Mouse (Mus musculus) 3134 (cell line): ENCODE measurements at regions not wholly inside any gene's neighbourhood (a gene's known extent, or its start where the extent isn't known, plus 50 kb on each side); places are given as distances from the start of the nearest gene placed in this dataset.
"Not testable (repeated sequence)": the region's sequence is repeated elsewhere in the genome, so short reads cannot be mapped to it uniquely, and the experiment has no call there.

ENCODE experiments used
- DNase-seq: peaks from one replicate; pipeline ENCODE4 v3.0.0-alpha.2; 2011; ENCODE audit warnings: low spot score; ENCODE audit not compliant: insufficient read length; ENCODE audit errors: extremely low read depth

- DNase-seq: no peak
Observed at GRCm38 (mm10) chr6:101890655-101891054, 513.0 kb upstream of the Pdzrn3 start.

DNA sequence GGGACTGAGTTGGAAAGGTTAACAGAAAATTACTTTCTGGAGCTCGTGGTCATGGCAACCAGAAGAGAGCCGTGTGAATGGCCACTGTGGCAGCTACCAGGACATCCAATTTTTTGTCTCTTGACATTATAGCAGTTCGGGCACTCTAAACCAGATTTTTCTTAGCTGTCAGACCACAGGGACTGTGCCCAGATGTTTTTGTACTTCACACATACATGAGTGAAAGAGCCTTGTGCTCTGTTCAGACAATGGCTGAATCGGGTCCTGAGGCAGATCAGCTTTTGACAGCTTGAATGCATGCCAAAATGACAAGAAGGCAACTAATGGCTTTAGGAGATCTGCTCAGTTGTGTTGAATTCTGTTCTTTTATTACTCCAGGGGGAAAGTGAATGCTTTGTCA lies 505.2 kb upstream of the Pdzrn3 start:
- DNase-seq: no peak

DNA sequence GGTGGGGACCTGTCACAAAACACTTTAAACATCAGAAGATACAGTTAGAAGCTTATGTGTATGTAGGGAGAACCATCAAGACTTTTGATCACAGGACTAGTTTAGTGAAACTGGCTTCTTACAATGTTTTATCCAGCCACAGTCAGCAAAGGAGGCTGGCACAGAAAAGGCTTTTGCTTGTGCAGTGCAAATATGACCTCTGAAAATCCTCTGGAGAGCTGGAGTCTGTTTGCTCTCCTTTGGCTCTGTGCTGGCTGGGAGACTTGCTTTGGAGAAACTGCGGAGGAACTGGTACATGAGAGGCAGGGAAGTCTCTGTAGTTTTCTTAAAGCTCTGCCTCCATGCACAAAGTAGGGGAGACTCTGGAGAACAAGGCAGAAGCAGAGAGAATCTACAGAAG lies 497.2 kb upstream of the Pdzrn3 start:
- DNase-seq: no peak

- DNase-seq: no peak
Observed at GRCm38 (mm10) chr6:101858895-101859294, 481.2 kb upstream of the Pdzrn3 start.

GRCm38 (mm10) chr6:101840695-101841094 lies 463.0 kb upstream of the Pdzrn3 start:
- no peak for DNase-seq

DNA sequence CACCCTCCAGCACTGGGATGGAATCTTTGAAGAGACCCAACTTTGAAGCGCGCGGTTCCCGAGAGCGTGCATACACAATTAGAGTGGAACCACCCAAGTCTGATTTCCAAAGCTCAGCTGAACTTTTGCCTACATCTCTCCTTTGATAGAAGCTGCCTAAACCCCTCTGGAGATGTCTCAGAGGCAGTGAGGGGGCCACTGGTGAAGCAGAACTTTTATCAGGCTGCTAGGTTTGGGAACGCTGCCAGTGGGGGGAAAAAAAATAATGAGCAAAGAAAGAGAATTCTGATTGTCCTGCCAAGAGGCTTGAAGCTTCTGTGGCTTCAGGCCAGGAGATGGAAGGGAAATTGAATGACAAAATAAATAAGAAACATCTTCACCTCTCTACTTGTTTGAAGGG lies 459.9 kb upstream of the Pdzrn3 start:
- no peak for DNase-seq

GRCm38 (mm10) chr6:101793986-101794385 lies 416.3 kb upstream of the Pdzrn3 start:
- no peak for DNase-seq

DNA sequence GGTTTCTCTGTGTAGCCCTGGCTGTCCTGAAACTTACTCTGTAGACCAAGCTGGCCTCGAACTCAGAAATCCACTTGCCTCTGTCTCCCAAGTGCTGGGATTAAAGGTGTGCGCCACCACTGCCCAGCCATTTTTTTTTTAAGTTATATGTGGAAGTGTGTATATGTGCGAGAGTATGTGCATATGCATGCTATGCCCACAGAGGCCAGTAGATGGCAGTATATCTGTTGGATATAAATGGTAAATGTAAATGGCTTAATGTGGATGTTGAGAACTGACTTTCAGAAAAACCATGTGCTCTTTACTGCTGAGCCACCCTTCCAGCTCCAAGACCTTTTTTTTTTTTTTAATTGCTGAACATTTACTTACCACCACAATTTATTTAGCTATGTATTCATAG lies 400.2 kb upstream of the Pdzrn3 start:
- DNase-seq: no peak

DNA sequence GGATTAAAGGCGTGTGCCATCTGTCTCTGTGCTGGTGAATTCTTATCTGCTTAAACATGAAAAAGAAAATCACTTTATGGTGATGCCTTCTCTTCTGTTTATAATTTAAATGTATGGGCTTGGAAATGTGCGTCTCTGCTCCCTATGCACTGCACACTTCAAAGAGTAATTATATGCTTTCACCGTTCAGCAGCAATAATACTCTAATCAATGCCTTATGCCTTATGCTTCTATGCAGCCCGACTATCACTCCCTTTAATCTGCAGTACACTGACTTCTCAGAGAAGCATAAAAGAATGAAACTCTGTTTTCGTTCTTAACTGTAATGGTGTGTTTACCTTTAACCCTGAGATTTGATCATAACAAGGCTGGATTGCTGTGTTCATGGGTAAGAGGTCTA lies 395.5 kb upstream of the Pdzrn3 start:
- no peak for DNase-seq

GRCm38 (mm10) chr6:101735107-101735506 lies 357.4 kb upstream of the Pdzrn3 start:
- DNase-seq: no peak

DNA sequence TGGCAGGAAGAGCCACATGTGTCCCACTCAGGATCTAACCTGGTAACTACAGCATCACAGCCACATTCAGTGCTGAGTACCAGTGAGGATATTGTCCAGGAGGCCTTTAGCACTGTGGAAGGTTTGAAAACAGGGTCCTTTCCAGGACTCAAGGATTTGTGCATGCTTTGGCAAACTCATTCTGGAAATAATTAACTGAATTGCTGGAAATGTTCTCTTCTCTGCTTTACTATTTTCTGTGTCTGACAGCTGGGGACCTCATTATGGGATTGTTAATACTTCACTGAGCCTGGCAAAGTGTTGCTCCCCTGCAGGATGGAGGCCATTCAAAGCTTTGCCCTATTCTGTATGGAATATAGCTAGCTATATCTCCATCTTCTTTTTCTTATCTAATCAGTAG lies 342.8 kb upstream of the Pdzrn3 start:
- DNase-seq: no peak

DNA sequence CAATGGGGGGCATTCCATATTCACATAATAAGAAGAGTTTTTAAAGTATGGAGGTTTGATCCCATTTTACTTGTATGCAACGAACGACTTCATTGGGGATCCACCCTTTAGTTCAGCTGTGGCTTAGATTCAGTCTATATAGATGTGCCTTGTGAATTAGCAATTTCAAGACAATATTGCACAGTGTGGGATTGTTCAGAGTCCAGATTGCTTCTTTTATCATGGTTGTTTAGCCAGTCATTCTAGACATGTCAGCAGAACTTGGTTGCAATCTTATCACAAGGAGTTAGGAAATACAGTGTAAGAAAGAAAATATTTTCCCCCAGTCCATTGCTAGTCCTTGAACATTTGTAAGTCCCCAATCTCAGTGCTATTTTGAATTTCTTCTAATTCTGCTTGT lies 312.0 kb upstream of the Pdzrn3 start:
- no peak for DNase-seq

DNA sequence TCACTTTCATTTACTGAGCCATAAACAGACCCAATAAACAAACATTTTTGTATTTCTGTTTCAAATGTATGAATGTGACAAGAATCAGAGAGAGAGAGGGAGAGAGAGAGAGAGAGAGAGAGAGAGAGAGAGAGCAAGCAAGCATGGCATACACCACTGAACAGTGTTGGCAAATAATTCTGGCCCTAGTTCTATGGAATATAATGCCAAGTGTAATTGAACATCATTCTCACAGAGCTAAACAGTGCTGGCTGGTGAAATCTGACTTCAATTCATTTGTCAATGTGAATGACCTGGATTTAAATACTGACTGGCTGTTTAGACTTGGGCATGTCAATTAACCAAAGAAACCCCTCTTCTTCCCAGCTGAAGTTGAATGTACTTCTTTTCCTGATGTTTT lies 308.9 kb upstream of the Pdzrn3 start:
- DNase-seq: no peak

DNA sequence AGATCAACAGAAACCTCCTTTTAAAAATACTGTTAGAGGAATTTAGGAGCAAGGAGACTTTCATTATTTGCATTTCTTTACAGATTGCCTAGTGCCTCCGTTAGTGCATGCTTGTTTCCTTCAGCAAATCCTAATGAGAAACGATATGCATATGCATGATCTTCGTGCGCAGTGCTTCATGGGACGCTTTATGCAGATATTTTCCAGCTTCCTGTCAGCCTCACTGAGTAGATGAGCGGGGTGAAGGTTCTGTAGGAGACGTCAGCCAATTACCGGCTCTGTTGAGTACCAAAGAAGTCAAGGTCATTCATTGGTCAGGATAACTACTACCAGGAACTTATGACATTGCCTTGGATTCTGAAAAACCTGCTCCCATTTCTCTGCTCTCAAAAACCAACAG lies 308.0 kb upstream of the Pdzrn3 start:
- DNase-seq: no peak

- DNase-seq: no peak
Observed at GRCm38 (mm10) chr6:101684390-101684789, 306.7 kb upstream of the Pdzrn3 start.

- DNase-seq: no peak
Observed at GRCm38 (mm10) chr6:101674846-101675245, 297.1 kb upstream of the Pdzrn3 start.

- DNase-seq: no peak
Observed at GRCm38 (mm10) chr6:101670770-101671169, 293.1 kb upstream of the Pdzrn3 start.

DNA sequence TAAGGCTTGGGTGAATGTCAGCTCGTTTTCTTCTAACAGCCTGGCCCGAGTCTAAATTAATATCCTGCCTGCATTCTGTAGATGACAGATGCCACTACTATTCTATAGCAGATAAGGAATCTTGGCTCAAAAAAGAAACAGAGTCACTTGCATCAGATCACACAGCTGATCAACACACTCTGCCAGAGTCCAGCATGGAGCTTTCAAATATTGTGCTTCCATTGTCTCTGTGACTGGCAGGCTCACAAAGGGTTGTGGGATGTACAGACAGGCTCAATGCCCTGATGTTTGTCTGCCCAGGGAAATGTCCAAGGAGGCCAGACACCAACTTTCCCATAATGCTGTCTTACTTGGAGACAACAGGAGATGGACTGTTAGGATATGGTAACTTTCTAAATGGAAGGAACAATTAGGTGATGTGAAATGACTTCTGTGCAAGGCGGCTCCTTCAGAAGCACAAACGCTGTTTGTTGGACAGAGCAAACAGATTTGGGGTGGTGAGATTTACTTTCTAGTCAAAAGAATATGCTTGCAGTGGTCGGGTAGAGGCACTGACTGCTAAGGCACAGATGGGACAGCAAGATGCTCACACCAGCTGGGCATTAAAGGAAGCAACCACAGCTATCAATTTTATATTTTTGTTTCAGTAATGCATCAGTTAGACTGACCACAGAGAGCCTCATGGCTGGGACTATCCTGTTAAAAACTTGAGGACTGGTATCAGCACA lies 291.6 kb upstream of the Pdzrn3 start:
- DNase-seq: no peak

- DNase-seq: no peak
Observed at GRCm38 (mm10) chr6:101654351-101654750, 276.7 kb upstream of the Pdzrn3 start.

DNA sequence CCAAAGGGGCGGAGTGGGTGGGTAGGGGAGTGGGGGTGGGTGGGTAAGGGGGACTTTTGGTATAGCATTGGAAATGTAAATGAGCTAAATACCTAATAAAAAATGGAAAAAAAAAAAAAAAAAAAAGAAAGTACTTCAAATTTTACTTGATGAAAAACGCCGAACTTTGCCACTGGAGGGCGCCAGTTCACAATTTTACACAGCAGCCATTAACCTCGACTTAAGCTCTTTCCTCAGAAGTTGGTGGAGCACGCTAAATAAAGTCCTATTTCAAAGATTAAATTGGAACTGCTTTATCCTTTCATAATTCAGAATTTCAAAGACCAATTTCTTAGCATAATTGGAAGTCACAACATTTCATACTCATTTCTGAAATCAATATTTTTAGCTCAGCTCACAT lies 272.7 kb upstream of the Pdzrn3 start:
- DNase-seq: not testable (repeated sequence)

GRCm38 (mm10) chr6:101617295-101617694 lies 239.6 kb upstream of the Pdzrn3 start:
- DNase-seq: no peak

DNA sequence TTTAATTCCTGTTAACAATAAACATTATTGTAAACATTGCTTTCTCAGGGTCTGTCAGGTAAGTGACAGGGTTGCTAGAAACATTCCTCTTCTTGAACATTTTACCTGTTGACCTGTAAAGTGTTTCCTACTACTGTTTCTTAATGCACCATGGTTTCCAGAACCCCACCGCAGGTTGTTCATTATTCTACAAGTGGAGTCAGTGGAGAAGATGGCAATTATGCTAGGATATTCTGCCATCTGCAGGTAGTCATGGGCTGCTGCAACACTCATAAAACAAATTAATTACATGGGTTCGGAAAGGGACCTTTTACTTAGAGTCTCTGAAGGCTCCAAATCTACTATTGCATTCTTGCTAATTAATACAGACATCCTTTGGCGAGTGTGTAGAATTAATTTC lies 239.1 kb upstream of the Pdzrn3 start:
- DNase-seq: no peak

GRCm38 (mm10) chr6:101609015-101609414 lies 231.3 kb upstream of the Pdzrn3 start:
- no peak for DNase-seq
